Mouse (Mus musculus): ENCODE measurements around the gene Gm13101. TPM values are rescaled to one million over a fixed set of nuclear protein-coding genes. Genes with fewer than 3 reads are reported as not detected.
"Not testable (repeated sequence)": the region's sequence is repeated elsewhere in the genome, so short reads cannot be mapped to it uniquely, and the experiment has no call there.

The Gm13101 gene
- polyA plus RNA-seq (2015; fragmentation: Nextera tagmentation; extraction: Ambion mirVana): not detected in 2 replicates

GRCm38 (mm10) chr4:143966850-143967249, at the start of gene Gm13101:
Gene Gm13101 (minus strand): TSS chr4:143966950.
- H3K9me3 ChIP-seq; H3K4me1 ChIP-seq (replicated peaks); H3K4me2 ChIP-seq (replicated peaks); H3K27ac ChIP-seq; H3K36me3 ChIP-seq; H3K4me3 ChIP-seq (replicated peaks); H3K27me3 ChIP-seq (replicated peaks); ATAC-seq; H3K9ac ChIP-seq: not testable (repeated sequence)
- 50% methylated on average over 2 of the region's 2 CpGs for whole genome bisulfite sequencing

- ATAC-seq; H3K9me3 ChIP-seq; H3K4me2 ChIP-seq (replicated peaks); H3K9ac ChIP-seq; H3K27ac ChIP-seq; H3K4me1 ChIP-seq (replicated peaks); H3K36me3 ChIP-seq; H3K4me3 ChIP-seq (replicated peaks); H3K27me3 ChIP-seq (replicated peaks): not testable (repeated sequence)
- whole genome bisulfite sequencing: 64% methylated on average over 3 of the region's 3 CpGs
Observed at GRCm38 (mm10) chr4:143994269-143994668, 27.5 kb upstream of the Gm13101 start, which contains the start of gene Pramef17. Gene Pramef17 (minus strand): TSS chr4:143994369.

GRCm38 (mm10) chr4:143988126-143988525, 21.4 kb upstream of the Gm13101 start:
- not testable (repeated sequence) for H3K9ac ChIP-seq; H3K9me3 ChIP-seq; H3K27me3 ChIP-seq (replicated peaks); H3K4me2 ChIP-seq (replicated peaks); H3K27ac ChIP-seq; ATAC-seq; H3K4me1 ChIP-seq (replicated peaks); H3K4me3 ChIP-seq (replicated peaks); H3K36me3 ChIP-seq
- 93% methylated on average over 17 of the region's 17 CpGs for WGBS

GRCm38 (mm10) chr4:143987475-143987941, 20.8 kb upstream of the Gm13101 start:
- WGBS: 85% methylated on average over 15 of the region's 17 CpGs
- H3K4me3 ChIP-seq (replicated peaks); H3K27ac ChIP-seq; H3K9me3 ChIP-seq; H3K27me3 ChIP-seq (replicated peaks); H3K4me1 ChIP-seq (replicated peaks); H3K36me3 ChIP-seq; H3K4me2 ChIP-seq (replicated peaks); ATAC-seq; H3K9ac ChIP-seq: not testable (repeated sequence)

GRCm38 (mm10) chr4:143985733-143986132, 19.0 kb upstream of the Gm13101 start:
- 93% methylated on average over 6 of the region's 9 CpGs for WGBS
- H3K9ac ChIP-seq; ATAC-seq; H3K4me1 ChIP-seq (replicated peaks); H3K36me3 ChIP-seq; H3K4me3 ChIP-seq (replicated peaks); H3K4me2 ChIP-seq (replicated peaks); H3K27me3 ChIP-seq (replicated peaks); H3K27ac ChIP-seq; H3K9me3 ChIP-seq: not testable (repeated sequence)

GRCm38 (mm10) chr4:143985165-143985564, 18.4 kb upstream of the Gm13101 start:
- H3K4me2 ChIP-seq (replicated peaks); H3K27me3 ChIP-seq (replicated peaks); H3K4me3 ChIP-seq (replicated peaks); H3K36me3 ChIP-seq; H3K9me3 ChIP-seq; ATAC-seq; H3K27ac ChIP-seq; H3K4me1 ChIP-seq (replicated peaks); H3K9ac ChIP-seq: not testable (repeated sequence)
- WGBS: no CpG with 5 or more reads among the region's 7 CpGs

- H3K9ac ChIP-seq; H3K27ac ChIP-seq; H3K36me3 ChIP-seq; H3K9me3 ChIP-seq; H3K4me2 ChIP-seq (replicated peaks); H3K27me3 ChIP-seq (replicated peaks); H3K4me3 ChIP-seq (replicated peaks); H3K4me1 ChIP-seq (replicated peaks); ATAC-seq: not testable (repeated sequence)
- WGBS: 29% methylated on average over 1 of the region's 1 CpGs
Observed at GRCm38 (mm10) chr4:143983446-143983845, 16.7 kb upstream of the Gm13101 start.

GRCm38 (mm10) chr4:143950916-143951315, 15.8 kb downstream of the Gm13101 start, which contains the start of gene Pramef25:
Gene Pramef25 (minus strand): TSS chr4:143951016.
- H3K9me3 ChIP-seq; H3K4me2 ChIP-seq (replicated peaks); H3K27me3 ChIP-seq (replicated peaks); H3K4me1 ChIP-seq (replicated peaks); H3K9ac ChIP-seq; H3K27ac ChIP-seq; H3K4me3 ChIP-seq (replicated peaks); ATAC-seq; H3K36me3 ChIP-seq: not testable (repeated sequence)
- 86% methylated on average over 1 of the region's 1 CpGs for WGBS

Other genes with a start within 250 kb of the Gm13101 start
- gene Gm13078, start 247.5 kb downstream of the Gm13101 start, polyA plus RNA-seq (2015; fragmentation: Nextera tagmentation; extraction: Ambion mirVana): not detected in 2 replicates
- not detected in 2 replicates for gene Gm13023, start 177.6 kb downstream of the Gm13101 start, polyA plus RNA-seq (2015; fragmentation: Nextera tagmentation; extraction: Ambion mirVana)
- gene Gm13084, start 150.9 kb downstream of the Gm13101 start, polyA plus RNA-seq (2015; fragmentation: Nextera tagmentation; extraction: Ambion mirVana): not detected in 2 replicates
- gene Gm13103, start 120.5 kb downstream of the Gm13101 start, polyA plus RNA-seq (2015; fragmentation: Nextera tagmentation; extraction: Ambion mirVana): not detected in 2 replicates
- not detected in 2 replicates for gene Pramef6, start 66.6 kb downstream of the Gm13101 start, polyA plus RNA-seq (2015; fragmentation: Nextera tagmentation; extraction: Ambion mirVana)
- gene Pramef25, start 15.9 kb downstream of the Gm13101 start, polyA plus RNA-seq (2015; fragmentation: Nextera tagmentation; extraction: Ambion mirVana): not detected in 2 replicates
- not detected in 2 replicates for gene Pramef17, start 27.4 kb upstream of the Gm13101 start, polyA plus RNA-seq (2015; fragmentation: Nextera tagmentation; extraction: Ambion mirVana)
- gene Pramel4, start 92.2 kb upstream of the Gm13101 start, polyA plus RNA-seq (2015; fragmentation: Nextera tagmentation; extraction: Ambion mirVana): not detected in 2 replicates
- not detected in 2 replicates for gene Gm13102, start 139.5 kb upstream of the Gm13101 start, polyA plus RNA-seq (2015; fragmentation: Nextera tagmentation; extraction: Ambion mirVana)
- gene Oog3, start 195.7 kb upstream of the Gm13101 start, polyA plus RNA-seq (2015; fragmentation: Nextera tagmentation; extraction: Ambion mirVana): not detected in 2 replicates
- not detected in 2 replicates for gene Oog2, start 223.8 kb upstream of the Gm13101 start, polyA plus RNA-seq (2015; fragmentation: Nextera tagmentation; extraction: Ambion mirVana)
- not detected in 2 replicates for gene C87977, start 246.4 kb upstream of the Gm13101 start, polyA plus RNA-seq (2015; fragmentation: Nextera tagmentation; extraction: Ambion mirVana)